Mouse (Mus musculus) C2C12 (cell line): Measurements from ENCODE around the gene Pde6h. TPM values are rescaled to one million over a fixed set of nuclear protein-coding genes. Genes with fewer than 3 reads are reported as not detected.
"Not testable (repeated sequence)": the region's sequence is repeated elsewhere in the genome, so short reads cannot be mapped to it uniquely, and the experiment has no call there.

ENCODE experiments used
- H3K27me3 ChIP-seq: one replicate; pipeline ENCODE4 v1.6.1; 2011; ENCODE audit not compliant: control insufficient read depth, insufficient read depth, insufficient read length
- H3K36me3 ChIP-seq: one replicate; pipeline ENCODE4 v1.6.1; 2011; ENCODE audit not compliant: control insufficient read depth, insufficient read depth
- H3K4me3 ChIP-seq: one replicate; pipeline ENCODE4 v1.5.1; 2011; ENCODE audit warnings: mild to moderate bottlenecking, control low read depth; ENCODE audit not compliant: poor library complexity, insufficient read depth, severe bottlenecking
- H3K79me2 ChIP-seq: one replicate; pipeline ENCODE4 v1.6.1; 2011; ENCODE audit not compliant: control insufficient read depth, insufficient read depth
- H3K79me3 ChIP-seq: one replicate; pipeline ENCODE4 v1.6.1; 2011; ENCODE audit warnings: low read depth, control low read depth
- H3ac ChIP-seq: one replicate; pipeline ENCODE3; 2011; ENCODE audit warnings: low read depth; ENCODE audit not compliant: control insufficient read depth, insufficient read length
- CEBPB ChIP-seq: IDR thresholded peaks from one replicate; pipeline ENCODE4 v1.6.1; 2011; ENCODE audit warnings: low read depth, mild to moderate bottlenecking, control low read depth, moderate library complexity
- CTCF ChIP-seq: IDR thresholded peaks from one replicate; pipeline ENCODE4 v1.5.1; 2011; ENCODE audit not compliant: control insufficient read depth, insufficient read depth, insufficient read length
- FOSL1 ChIP-seq: IDR thresholded peaks from one replicate; pipeline ENCODE4 v1.8.0; 2011; ENCODE audit warnings: mild to moderate bottlenecking, low read length; ENCODE audit not compliant: poor library complexity, insufficient read depth, severe bottlenecking
- MAX ChIP-seq: IDR thresholded peaks from one replicate; pipeline ENCODE4 v1.6.1; 2011; ENCODE audit warnings: mild to moderate bottlenecking, control low read depth
- MYOD1 ChIP-seq: IDR thresholded peaks from one replicate; pipeline ENCODE4 v1.6.1; 2011; ENCODE audit warnings: low read depth; ENCODE audit not compliant: control insufficient read depth, insufficient read length
- MYOG ChIP-seq: IDR thresholded peaks from one replicate; pipeline ENCODE4 v1.6.1; 2011; ENCODE audit not compliant: control insufficient read depth, insufficient read length; ENCODE audit errors: extremely low read depth
- USF1 ChIP-seq: IDR thresholded peaks from one replicate; pipeline ENCODE4 v1.6.1; 2011; ENCODE audit warnings: low read depth, mild to moderate bottlenecking, control low read depth, moderate library complexity
- polyA plus RNA-seq: library from polyadenylated mRNA; unstranded; fragments of >200 nt; fragmentation: generic; extraction: Trizol; gene quantifications from one replicate; pipeline ENCODE4 v1.2.1, GENCODE M21; 2012; ENCODE audit warnings: missing spikeins

Gene Pde6h
- polyA plus RNA-seq, 1 experiment, result 0.26 TPM

DNA sequence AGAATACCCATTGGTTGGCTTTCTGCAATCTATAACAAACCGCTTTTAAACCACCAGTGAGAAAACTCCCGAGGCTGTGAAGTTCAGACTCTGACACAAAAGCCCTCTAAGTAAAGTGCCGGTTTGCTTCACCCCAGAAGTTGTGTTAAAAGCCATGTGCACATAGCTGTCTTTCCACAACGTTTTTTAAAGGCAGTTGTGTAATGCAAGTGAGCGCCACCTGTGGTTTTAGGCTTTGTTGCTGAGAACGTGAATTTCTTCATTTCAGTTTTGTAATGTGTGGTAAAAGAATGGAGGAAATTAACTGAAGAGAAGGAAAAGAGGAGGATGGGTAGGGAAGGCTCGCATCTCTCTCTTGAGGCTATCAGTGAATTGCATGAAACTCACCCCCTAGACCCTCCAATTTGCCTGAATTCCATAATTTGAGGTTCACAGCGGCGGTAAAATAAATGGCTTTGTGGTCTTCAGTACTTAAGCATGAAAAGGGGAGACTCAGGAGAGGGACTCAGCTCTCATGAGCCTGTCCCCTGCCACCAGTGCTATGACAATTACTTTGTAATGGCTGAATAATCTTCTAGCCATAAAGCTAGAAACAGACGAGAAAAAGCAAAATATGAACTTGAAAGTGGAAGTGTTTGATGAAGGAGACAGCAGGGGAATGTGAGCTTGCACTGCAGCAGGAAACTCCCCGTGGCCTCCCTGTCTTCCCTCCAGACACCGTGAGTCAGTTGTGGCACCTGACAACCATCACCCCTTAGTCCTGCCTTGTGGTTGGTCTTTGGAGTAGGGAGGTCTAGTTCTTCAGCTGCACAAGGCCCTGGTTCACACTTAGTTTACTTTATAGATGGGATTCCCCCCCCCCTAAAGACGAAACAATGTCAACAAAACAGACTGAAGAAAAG, 41.2 kb downstream of the Pde6h start:
- TF ChIP-seq CTCF (no peak), MAX (no peak), FOSL1 (no peak), USF1 (no peak), CEBPB (no peak), MYOD1 (no peak), MYOG (no peak)
- no peaks in the 10 kb centered on the region for H3K27me3 ChIP-seq
- H3K79me3 ChIP-seq, result no peaks in the 10 kb centered on the region
- H3K4me3 ChIP-seq, result no peak overlapping the region
- H3K36me3 ChIP-seq, result no peaks in the 10 kb centered on the region
- H3K79me2 ChIP-seq, result no peaks in the 10 kb centered on the region
- H3ac ChIP-seq, result no peak overlapping the region

DNA sequence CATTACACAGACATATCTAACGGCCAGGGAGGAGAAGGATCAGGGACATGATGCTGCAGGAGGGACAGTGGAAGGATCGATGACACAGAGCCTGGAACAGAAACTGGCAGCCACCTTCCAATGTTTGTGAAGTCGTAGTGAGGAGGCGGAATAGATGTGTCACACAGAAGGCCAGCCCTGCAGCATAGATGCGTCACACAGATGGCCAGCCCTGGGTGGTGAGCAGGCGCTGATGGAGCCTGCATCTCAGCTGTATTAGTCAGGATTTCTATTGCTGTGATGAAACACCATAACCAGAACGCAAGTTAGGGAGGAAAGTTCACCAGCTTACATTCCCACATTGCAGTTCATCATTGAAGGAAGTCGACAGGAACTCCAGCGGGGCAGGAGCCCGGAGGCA, 42.3 kb downstream of the Pde6h start:
- Histone ChIP-seq H3K79me3 (no peaks in the 10 kb centered on the region), H3ac (no peak overlapping the region)
- no peak for TF ChIP-seq CEBPB
- TF ChIP-seq CTCF, result no peak
- TF ChIP-seq USF1, result no peak
- TF ChIP-seq MYOG, result no peak
- TF ChIP-seq FOSL1, result no peak
- TF ChIP-seq MAX, result no peak
- TF ChIP-seq MYOD1, result no peak

GRCm38 (mm10) chr6:136967466-136967865, 43.8 kb downstream of the Pde6h start:
- H3K36me3 ChIP-seq, result no peaks in the 10 kb centered on the region
- no peaks in the 10 kb centered on the region for H3K79me3 ChIP-seq
- no peak overlapping the region for H3ac ChIP-seq
- no peaks in the 10 kb centered on the region for H3K27me3 ChIP-seq
- no peak for TF ChIP-seq MYOD1
- no peak for TF ChIP-seq MAX
- no peak for TF ChIP-seq MYOG
- TF ChIP-seq CTCF, result no peak
- TF ChIP-seq FOSL1, result no peak
- TF ChIP-seq USF1, result no peak
- no peak for TF ChIP-seq CEBPB
- H3K79me2 ChIP-seq, result no peaks in the 10 kb centered on the region
- no peak overlapping the region for H3K4me3 ChIP-seq

More for the DNA sequence above, 42.3 kb downstream of the Pde6h start:
- no peaks in the 10 kb centered on the region for H3K36me3 ChIP-seq
- H3K27me3 ChIP-seq, result no peaks in the 10 kb centered on the region
- H3K4me3 ChIP-seq, result no peak overlapping the region
- no peaks in the 10 kb centered on the region for H3K79me2 ChIP-seq

DNA sequence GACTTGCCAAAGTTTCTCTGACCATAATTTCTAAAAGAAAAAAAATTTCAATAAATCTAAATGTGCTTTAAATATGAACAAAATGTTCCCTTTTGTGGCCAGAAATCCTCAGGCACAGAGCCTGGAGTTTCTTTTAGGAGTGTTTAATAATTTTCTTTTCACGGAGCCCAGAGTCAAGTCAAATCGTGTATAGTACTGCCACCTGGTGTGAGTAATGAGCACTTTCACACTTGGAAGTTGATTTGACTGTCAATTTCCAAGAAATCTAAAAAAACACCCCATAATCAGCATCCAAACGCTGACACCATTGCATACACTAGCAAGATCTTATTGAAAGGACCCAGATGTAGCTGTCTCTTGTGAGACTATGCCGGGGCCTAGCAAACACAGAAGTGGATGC, 45.2 kb downstream of the Pde6h start:
- peak; percentile 21 for TF ChIP-seq CTCF
- not testable (repeated sequence) for H3ac ChIP-seq

DNA sequence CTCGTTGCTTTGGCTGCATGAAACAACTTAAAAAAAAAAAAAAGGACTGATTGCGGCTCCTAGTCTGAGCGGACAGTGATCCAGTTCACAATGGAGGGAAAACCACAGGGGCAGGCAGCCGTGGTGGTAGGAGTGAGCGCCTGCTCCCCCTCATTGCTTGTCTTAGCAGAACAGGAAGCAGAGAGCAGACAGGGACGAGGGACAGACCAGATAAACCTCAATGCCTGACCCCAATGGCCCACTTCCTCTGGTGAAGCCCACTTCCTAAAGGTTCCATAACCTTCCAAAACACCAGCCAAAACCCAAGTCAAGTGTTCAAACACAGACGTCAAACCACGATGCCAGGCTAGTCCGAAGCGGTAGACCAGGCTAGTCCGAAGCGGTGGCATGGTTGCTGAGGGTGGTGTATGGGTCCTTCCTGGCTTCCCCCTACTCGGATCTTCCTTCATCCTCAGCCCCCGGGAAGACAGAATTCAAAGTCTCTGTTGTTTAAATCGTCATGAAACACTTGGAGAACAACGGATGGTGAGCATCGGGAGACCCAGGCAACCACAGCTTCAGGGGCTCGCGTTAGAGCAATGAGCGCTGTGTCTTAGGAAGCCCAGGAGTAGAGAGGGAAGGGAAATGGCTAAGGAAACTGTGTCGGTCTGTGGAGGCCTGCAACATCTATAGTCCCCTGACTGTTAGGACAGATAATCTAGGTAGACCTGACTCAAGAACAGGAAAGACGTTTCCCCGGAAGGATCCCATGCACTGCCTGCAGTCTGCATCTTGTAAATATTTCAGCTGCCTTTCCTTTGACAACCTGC, 55.8 kb downstream of the Pde6h start:
- Histone ChIP-seq H3K36me3 (no peaks in the 10 kb centered on the region), H3K27me3 (no peaks in the 10 kb centered on the region), H3K4me3 (no peak overlapping the region), H3K79me2 (no peaks in the 10 kb centered on the region), H3ac (no peak overlapping the region), H3K79me3 (no peaks in the 10 kb centered on the region)
- TF ChIP-seq MYOD1 (no peak), USF1 (no peak), MYOG (no peak), FOSL1 (no peak), CEBPB (no peak), CTCF (no peak), MAX (no peak)

More for the DNA sequence above, 45.2 kb downstream of the Pde6h start:
- not testable (repeated sequence) for H3K4me3 ChIP-seq, H3K79me2 ChIP-seq, H3K79me3 ChIP-seq, H3K36me3 ChIP-seq, H3K27me3 ChIP-seq
